Mouse (Mus musculus) hindbrain, embryonic 14.5 days (tissue): ENCODE measurements around the gene Tnfrsf19. TPM values are rescaled to one million over a fixed set of nuclear protein-coding genes. Genes with fewer than 3 reads are reported as not detected.

Source experiments
- ATAC-seq: fragments of 200-750 bp; cut with Nextera tagmentation; 2 replicates; pipeline ENCODE4 v1.8.0; 2017; ENCODE audit warnings: moderate number of reproducible peaks, mild to moderate bottlenecking, moderate TSS enrichment, moderate library complexity; ENCODE audit not compliant: low FRiP score
- DNase-seq: peaks from one replicate; pipeline ENCODE4 v3.0.0-alpha.2; 2015; ENCODE audit warnings: low spot score
- H3K27ac ChIP-seq: fragments of 300-500 bp; sonication (generic); 2 replicates; pipeline ENCODE4 v1.5.1; 2014; ENCODE audit warnings: mild to moderate bottlenecking, moderate library complexity
- H3K27me3 ChIP-seq: fragments of 300-500 bp; sonication (generic); 2 replicates; pipeline ENCODE4 v1.6.1; 2014; ENCODE audit warnings: mild to moderate bottlenecking, low read length, mixed read lengths; ENCODE audit not compliant: control insufficient read depth, insufficient read depth
- H3K36me3 ChIP-seq: fragments of 300-500 bp; sonication (generic); replicated peaks from 2 replicates; pipeline ENCODE4 v1.6.1; 2014; ENCODE audit not compliant: control insufficient read depth, insufficient read depth
- H3K4me1 ChIP-seq: fragments of 300-500 bp; sonication (generic); replicated peaks from 2 replicates; pipeline ENCODE4 v1.6.1; 2014; ENCODE audit warnings: antibody characterized with exemption, low read length, mixed read lengths; ENCODE audit not compliant: control insufficient read depth, insufficient read depth
- H3K4me2 ChIP-seq: fragments of 300-500 bp; sonication (generic); replicated peaks from 2 replicates; pipeline ENCODE4 v1.6.1; 2014; ENCODE audit warnings: mild to moderate bottlenecking, moderate library complexity
- H3K4me3 ChIP-seq: fragments of 300-500 bp; sonication (generic); replicated peaks from 2 replicates; pipeline ENCODE4 v1.5.1; 2014; ENCODE audit warnings: mild to moderate bottlenecking, low read length
- H3K9ac ChIP-seq: fragments of 300-500 bp; sonication (generic); 2 replicates; pipeline ENCODE4 v1.6.1; 2014
- H3K9me3 ChIP-seq: fragments of 300-500 bp; sonication (generic); 2 replicates; pipeline ENCODE4 v1.6.1; 2016; ENCODE audit warnings: low read length; ENCODE audit not compliant: control insufficient read depth
- WGBS: fragments of 180-500 bp; shearing (Covaris S2); extraction: QIAGEN DNeasy Blood & Tissue Kit; methylation state at CpG from one replicate; pipeline ENCODE4 v1.1.7; 2014; 5-methylcytosine and 5-hydroxymethylcytosine counted together
- polyA plus RNA-seq: library from polyadenylated mRNA; unstranded; fragments of >200 nt; fragmentation: Nextera tagmentation; extraction: Ambion mirVana; gene quantifications from 2 replicates; pipeline ENCODE4 v1.2.1, GENCODE M21; 2014

Gene Tnfrsf19
- polyA plus RNA-seq, 1 experiment from 2014 or later: 41.3 TPM

GRCm38 (mm10) chr14:60964016-60964810, 82.1 kb downstream of the Tnfrsf19 start:
- no peak overlapping the region for H3K4me3 ChIP-seq
- WGBS: 91% methylated on average over 7 of the region's 7 CpGs
- ATAC-seq: no peak
- no peak overlapping the region for H3K27ac ChIP-seq
- DNase-seq: no peak
- no peaks in the 10 kb centered on the region for H3K9me3 ChIP-seq
- H3K9ac ChIP-seq: no peak overlapping the region
- H3K4me2 ChIP-seq: no peak overlapping the region
- no peaks in the 10 kb centered on the region for H3K27me3 ChIP-seq
- no peaks in the 10 kb centered on the region for H3K4me1 ChIP-seq
- peaks cover 5% of the 10 kb centered on the region; the same call in 1 of the 2 replicates for H3K36me3 ChIP-seq

- Histone ChIP-seq H3K27ac (no peak overlapping the region), H3K36me3 (no peaks in the 10 kb centered on the region), H3K9ac (no peak overlapping the region)
Observed at GRCm38 (mm10) chr14:60957611-60958157, 88.6 kb downstream of the Tnfrsf19 start.

GRCm38 (mm10) chr14:60937481-60938039, 108.7 kb downstream of the Tnfrsf19 start:
- Histone ChIP-seq H3K9me3 (no peaks in the 10 kb centered on the region), H3K27ac (no peak overlapping the region), H3K27me3 (no peaks in the 10 kb centered on the region), H3K9ac (no peak overlapping the region), H3K4me3 (no peak overlapping the region), H3K36me3 (no peaks in the 10 kb centered on the region), H3K4me1 (no peaks in the 10 kb centered on the region), H3K4me2 (no peak overlapping the region)
- no peak for ATAC-seq
- no peak for DNase-seq
- 96% methylated on average over 4 of the region's 4 CpGs for WGBS

More at GRCm38 (mm10) chr14:60957611-60958157, 88.6 kb downstream of the Tnfrsf19 start:
- Histone ChIP-seq H3K4me3 (no peak overlapping the region), H3K4me2 (no peak overlapping the region), H3K4me1 (no peaks in the 10 kb centered on the region), H3K27me3 (no peaks in the 10 kb centered on the region), H3K9me3 (no peaks in the 10 kb centered on the region)
- ATAC-seq (no peak), DNase-seq (no peak)

- no peak overlapping the region for H3K27ac ChIP-seq
- no peaks in the 10 kb centered on the region for H3K36me3 ChIP-seq
- H3K9me3 ChIP-seq: no peaks in the 10 kb centered on the region
- H3K4me1 ChIP-seq: no peaks in the 10 kb centered on the region
- H3K27me3 ChIP-seq: no peaks in the 10 kb centered on the region
- no peak overlapping the region for H3K4me3 ChIP-seq
- no peak for ATAC-seq
- DNase-seq: no peak
- H3K9ac ChIP-seq: no peak overlapping the region
- 85% methylated on average over 5 of the region's 5 CpGs for WGBS
- no peak overlapping the region for H3K4me2 ChIP-seq
Observed at GRCm38 (mm10) chr14:60935705-60936104, 110.6 kb downstream of the Tnfrsf19 start.

GRCm38 (mm10) chr14:60926011-60926410, 120.3 kb downstream of the Tnfrsf19 start:
- H3K9me3 ChIP-seq: no peaks in the 10 kb centered on the region
- H3K27me3 ChIP-seq: no peaks in the 10 kb centered on the region
- no peak overlapping the region for H3K4me3 ChIP-seq
- no peak overlapping the region for H3K27ac ChIP-seq
- ATAC-seq (no peak), DNase-seq (no peak)
- no peak overlapping the region for H3K4me2 ChIP-seq
- H3K36me3 ChIP-seq: no peaks in the 10 kb centered on the region
- 24% methylated on average over 1 of the region's 1 CpGs for WGBS
- no peaks in the 10 kb centered on the region for H3K4me1 ChIP-seq
- no peak overlapping the region for H3K9ac ChIP-seq

- 63% methylated on average over 4 of the region's 4 CpGs for WGBS
- ATAC-seq: no peak
Observed at GRCm38 (mm10) chr14:60916661-60917060, 129.6 kb downstream of the Tnfrsf19 start.

More at GRCm38 (mm10) chr14:60916661-60917060, 129.6 kb downstream of the Tnfrsf19 start:
- Histone ChIP-seq H3K4me3 (no peak overlapping the region), H3K27me3 (no peaks in the 10 kb centered on the region), H3K4me1 (0 out of 2 replicates have a peak, but pooled peaks cover 5% of the 10 kb centered on the region), H3K9ac (no peak overlapping the region), H3K4me2 (no peak overlapping the region), H3K9me3 (no peaks in the 10 kb centered on the region), H3K36me3 (no peaks in the 10 kb centered on the region), H3K27ac (no peak overlapping the region)
- no peak for DNase-seq

Other genes starting within 250 kb of the Tnfrsf19 start
- gene Sacs, start 92.0 kb upstream of the Tnfrsf19 start, polyA plus RNA-seq: 11.7 and 12.6 TPM in 2 replicates
- gene Sgcg, start 212.0 kb upstream of the Tnfrsf19 start, polyA plus RNA-seq: 0.23 and 0.33 TPM in 2 replicates